Mouse (Mus musculus): ENCODE data around the gene Ndufa12.

The Ndufa12 gene

DNA sequence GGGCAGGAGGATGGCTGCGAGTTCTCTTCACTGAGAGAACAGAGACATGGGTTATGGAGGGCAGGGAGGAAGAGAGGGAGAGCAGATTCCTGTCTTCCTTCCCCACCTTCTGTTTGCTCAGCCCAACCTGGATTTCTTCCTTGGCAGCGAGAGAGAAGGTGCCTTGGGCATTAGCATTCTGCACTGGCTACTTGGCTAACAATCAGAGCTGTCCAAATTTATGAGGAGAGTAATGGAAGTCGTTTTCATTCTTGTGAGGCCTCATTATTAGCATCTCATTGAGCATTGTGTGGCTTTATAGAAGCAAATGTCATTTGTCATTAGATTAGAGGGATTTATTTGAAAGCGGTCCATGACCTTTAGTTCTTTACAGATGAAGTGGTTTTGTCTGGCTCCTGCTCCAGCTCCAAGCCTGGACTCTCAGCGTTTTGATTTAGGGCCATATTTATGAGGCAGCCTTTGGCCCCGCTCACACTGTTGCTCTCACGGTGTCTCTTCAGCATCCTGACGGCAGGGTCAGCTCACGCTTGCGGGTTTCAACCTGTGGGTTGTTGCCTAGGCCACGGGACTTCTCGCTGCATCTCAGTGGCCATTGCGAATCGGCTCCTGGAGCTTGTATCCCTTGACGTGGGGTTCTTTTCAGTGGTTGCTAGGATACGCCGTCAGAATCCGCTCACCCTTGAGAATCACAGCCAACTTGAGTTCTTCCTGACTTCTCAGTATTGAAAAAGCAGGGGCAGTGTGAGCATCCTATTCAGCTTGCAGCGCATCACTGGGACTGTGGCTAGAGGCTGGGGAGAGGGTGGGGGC lies 31.9 kb downstream of the Ndufa12 start:
- no peak for DNase-seq

- DNase-seq, result no peak
Measured at GRCm38 (mm10) chr10:94231025-94231424, 32.5 kb downstream of the Ndufa12 start.

DNA sequence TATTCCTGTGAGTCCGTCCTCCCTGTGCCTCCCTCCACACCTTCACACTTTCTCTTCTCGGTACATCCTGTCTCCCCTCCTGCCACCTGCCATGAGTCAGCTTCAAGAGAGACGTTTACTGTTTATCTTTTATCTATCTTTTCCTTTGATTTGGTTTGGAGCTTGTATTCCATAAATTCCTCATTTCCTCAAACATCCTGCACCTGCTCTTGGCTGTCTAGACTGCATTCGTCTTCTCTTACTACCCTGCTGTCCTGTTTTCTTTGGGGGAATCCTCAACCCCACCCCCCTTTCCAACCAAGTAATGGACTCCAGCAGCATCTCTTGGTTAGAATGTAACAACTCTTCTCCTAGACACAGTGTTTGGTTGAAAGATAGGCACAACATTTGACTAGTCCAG lies 36.7 kb downstream of the Ndufa12 start:
- no peak for DNase-seq

DNA sequence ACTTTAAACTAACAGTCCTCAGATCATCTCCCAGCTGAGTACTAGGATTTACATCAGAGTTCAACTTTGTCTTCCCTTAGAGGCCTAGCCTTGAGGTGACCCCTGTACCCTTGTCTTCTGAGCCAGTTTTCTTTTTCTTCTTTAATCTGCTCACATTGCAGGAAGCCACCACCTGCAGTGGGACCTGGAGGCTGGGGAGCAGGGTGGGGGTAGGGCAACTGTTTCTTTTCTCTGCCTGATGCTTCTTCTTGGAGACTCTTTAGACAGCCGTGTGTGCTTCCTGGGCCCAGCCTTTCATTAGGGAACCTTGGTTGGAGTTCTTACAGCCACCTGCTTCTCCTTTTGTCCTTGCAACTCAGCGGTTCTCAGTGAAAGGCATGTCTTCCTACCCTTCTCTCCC lies 42.8 kb downstream of the Ndufa12 start:
- DNase-seq, result no peak

DNA sequence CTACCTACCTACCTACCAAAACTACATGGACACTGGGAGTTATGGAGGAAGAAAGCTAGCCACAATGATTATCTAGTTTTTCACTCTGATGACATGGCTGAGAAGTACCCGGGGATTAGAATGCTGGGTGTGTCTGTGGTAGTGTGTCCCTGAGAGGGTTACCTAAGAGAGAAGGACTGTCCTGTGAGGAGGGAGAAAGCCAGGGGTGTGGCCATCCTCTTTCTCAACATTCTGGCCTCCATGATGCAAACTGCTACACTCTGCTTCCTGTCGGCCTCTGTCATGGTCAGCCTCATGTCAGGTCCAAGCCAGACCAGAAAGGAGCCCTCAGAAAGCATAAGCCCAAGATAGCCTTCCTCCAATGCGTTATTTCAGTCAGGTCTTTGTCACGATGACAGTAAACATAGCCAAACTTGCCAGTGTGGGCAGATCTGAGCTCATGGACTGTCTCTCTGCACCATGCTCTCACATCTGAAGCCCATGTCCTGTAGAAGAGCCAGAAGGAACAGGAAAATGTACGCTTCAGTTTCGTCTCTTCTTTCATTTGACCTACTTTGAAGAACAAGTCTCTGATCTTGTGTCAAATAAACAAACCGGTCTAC lies 49.3 kb downstream of the Ndufa12 start:
- no peak for DNase-seq

- no peak for DNase-seq
Measured at GRCm38 (mm10) chr10:94249575-94250456, 51.3 kb downstream of the Ndufa12 start.

- no peak for DNase-seq
Measured at GRCm38 (mm10) chr10:94253260-94253807, 54.8 kb downstream of the Ndufa12 start.

DNA sequence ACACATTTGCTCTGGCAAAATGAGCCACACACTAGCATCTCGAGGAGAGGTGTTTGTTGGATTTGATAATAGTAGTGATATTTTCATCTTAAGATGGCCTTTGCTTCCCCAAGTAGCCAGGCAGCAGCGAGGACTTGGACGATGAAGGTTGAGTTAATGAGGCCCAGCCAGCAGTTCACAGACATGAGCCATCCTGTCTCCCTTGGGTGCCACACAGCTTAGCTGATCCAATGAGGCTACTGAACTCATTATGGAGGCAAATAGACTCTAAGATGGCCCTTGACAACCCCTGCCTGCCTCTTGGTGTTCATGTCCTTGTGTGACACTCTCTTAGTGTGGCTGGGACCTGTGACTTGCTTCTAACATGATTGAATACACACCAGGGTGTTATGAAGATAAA lies 56.2 kb downstream of the Ndufa12 start:
- DNase-seq, result no peak

DNA sequence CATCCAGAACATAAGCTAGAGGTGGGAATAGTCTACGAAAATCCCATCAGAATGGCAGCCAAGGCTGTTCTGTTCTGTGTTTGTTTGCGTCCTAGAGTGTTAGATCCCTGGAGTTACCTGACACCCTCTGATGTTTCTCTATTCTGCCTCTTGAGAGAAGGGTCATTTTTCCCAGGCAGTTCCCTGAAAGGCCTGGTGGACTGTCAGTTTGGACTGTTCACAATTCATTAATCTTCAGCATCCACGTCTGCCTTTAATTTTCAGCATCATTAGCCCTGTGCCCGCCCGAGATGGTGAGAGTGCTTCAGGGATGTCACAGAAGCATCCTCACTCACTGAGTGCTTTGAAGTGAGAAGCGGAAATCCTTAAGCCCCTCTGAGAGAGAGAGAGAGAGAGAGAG lies 57.2 kb downstream of the Ndufa12 start:
- no peak for DNase-seq

DNA sequence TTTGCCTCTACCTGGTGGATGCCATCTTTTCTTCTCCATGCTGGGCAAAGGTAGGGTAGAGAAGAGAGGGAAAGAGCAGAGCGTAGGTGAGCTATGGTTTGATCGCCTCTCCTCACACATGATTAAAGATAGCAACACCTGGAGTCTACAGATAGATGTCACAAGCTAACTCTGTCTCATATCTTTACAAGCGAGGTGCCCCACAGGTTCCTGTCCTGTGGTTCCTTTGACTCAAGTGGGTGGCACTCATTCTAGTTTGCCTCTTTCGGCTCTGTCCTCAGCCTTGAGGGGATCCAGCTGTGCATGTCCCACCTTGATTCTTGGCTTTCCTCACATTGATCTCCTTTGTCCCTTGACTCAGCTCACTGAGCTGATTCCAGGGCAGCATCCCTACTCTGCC lies 58.0 kb downstream of the Ndufa12 start:
- DNase-seq, result no peak

GRCm38 (mm10) chr10:94260544-94260943 lies 62.0 kb downstream of the Ndufa12 start:
- DNase-seq, result no peak

DNA sequence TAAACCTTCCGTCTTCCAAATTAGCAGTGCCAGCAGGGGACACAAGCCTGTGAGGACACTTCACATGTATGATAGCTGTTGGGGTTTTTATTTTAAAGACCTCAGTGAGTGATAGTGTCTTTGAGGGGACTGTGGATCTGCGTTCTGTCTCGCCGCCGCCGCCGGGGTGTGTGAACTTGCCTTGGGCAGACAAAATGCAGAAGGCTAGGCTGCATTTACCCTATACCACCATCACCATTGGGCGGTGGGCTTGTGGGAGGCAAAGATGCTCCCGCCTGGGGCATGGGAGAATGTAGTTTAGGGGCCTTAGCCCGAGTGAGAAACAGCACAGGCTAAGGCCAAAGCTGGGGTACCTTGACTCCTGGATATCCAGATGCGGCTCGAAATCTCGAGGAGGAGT lies 64.1 kb downstream of the Ndufa12 start:
- no peak for DNase-seq

- DNase-seq, result no peak
Measured at GRCm38 (mm10) chr10:94263211-94263610, 64.7 kb downstream of the Ndufa12 start.

- no peak for DNase-seq
Measured at GRCm38 (mm10) chr10:94265656-94266542, 67.4 kb downstream of the Ndufa12 start.

Measured in kidney, postnatal 25 days (tissue).